Mouse (Mus musculus): Measurements from ENCODE around the gene Fat3.

Gene Fat3

GRCm38 (mm10) chr9:16437805-16438204, 63.3 kb downstream of the Fat3 start:
- no peak for DNase-seq (ENCODE audit: low read depth)

GRCm38 (mm10) chr9:16428589-16428988, 72.5 kb downstream of the Fat3 start:
- DNase-seq (ENCODE audit: low read depth) = no peak

DNA sequence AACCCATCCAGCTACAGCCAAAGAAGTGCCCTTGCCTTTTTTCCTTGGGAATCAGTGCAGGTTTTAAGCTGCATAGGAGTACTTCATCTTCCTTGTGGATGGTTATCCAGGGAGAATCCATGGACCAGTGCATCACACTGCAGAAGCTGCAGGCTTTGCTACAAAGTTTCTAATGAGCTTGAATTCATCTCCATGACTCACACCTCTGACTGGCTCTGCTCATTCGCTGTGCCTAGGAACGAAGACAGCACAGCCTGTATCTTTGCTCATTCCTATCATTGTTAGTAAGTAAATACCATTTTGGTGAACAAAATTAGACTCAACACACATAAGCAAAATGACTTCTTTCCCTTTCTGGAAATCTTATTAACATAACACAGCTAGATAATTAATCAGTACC, 78.4 kb downstream of the Fat3 start:
- no peak for DNase-seq (ENCODE audit: low read depth)

- DNase-seq (ENCODE audit: low read depth) = no peak
Measured at GRCm38 (mm10) chr9:16402815-16403214, 98.3 kb downstream of the Fat3 start.

- no peak for DNase-seq (ENCODE audit: low read depth)
Measured at GRCm38 (mm10) chr9:16398734-16399686, 102.1 kb downstream of the Fat3 start.

DNA sequence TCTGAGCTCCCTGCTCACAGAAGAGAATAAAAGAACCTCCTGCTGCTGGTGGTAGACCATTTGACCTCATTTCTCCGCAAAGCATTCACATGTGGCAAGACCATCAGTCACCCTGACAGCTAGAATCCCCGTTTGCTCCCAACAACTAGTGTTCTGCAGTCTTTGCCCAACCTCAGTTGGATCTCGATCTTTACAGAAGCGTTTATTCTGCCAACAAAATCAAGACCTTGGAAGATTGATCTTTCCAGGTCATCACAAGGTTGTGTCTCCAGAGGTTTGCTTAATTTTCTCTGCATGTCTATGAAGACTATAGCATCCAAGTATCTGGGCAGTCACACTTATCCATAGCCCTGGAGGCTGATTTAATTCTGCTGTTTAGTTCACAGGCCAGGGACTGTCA, 111.9 kb downstream of the Fat3 start:
- DNase-seq (ENCODE audit: low read depth) = no peak

- no peak for DNase-seq (ENCODE audit: low read depth)
Measured at GRCm38 (mm10) chr9:16387527-16387926, 113.6 kb downstream of the Fat3 start.

DNA sequence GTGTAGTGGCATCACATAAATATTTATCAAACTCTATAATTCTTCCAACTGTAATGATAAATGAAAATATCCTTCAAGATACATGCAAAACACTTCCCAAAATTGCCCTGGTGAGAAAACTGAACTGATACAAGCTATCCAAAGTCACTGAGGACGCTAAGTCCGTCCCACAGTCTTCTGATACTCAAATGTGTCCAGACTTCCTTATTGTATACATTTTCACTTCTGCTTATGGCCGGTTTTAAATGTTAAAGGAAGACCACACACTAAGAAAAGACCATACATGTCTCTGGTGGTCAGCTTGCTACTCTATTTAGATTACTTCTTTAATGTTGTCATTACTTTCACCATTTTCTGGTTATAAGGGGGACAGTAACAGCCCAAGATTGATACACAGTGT, 137.4 kb downstream of the Fat3 start:
- DNase-seq (ENCODE audit: low read depth) = no peak

- no peak for DNase-seq (ENCODE audit: low read depth)
Measured at GRCm38 (mm10) chr9:16361811-16362210, 139.3 kb downstream of the Fat3 start.

DNA sequence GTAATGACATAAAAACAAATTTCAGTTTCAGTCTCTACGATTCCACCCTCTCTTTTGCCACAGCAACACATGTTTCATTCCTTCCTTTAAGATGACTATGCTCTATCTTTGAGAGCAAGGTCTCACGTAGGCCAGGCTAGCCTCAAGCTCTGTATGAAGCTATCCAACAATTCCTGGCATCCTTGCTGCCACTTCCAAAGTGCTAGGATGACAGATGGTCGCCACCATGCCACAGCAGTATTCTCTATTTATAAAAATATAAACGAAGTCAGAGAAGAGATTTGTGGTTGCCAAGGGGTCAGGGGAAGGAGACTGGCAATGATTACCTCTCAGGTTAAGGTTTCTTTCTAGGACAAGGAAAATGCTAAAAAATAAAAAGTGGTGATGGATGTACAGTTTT, 144.4 kb downstream of the Fat3 start:
- no peak for DNase-seq (ENCODE audit: low read depth)

DNA sequence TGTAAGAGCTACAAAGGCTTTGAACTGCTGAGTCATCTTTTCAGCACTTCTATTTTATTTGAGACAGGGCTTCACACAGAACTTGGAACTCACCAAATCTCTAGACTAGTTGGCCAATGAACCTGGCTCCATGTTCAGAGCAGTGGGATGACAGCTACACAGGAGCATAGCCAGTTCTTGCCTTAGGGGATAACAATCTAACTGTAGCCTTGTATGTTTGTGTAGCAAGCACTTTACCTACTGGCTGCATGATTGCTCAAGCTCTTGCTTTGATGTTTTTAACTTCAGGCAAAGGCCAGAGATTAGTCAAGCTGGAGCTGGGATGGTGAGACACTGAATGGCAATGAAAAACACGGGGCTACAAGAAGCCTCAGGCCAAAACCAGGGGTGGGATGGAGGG, 146.2 kb downstream of the Fat3 start:
- no peak for DNase-seq (ENCODE audit: low read depth)

DNA sequence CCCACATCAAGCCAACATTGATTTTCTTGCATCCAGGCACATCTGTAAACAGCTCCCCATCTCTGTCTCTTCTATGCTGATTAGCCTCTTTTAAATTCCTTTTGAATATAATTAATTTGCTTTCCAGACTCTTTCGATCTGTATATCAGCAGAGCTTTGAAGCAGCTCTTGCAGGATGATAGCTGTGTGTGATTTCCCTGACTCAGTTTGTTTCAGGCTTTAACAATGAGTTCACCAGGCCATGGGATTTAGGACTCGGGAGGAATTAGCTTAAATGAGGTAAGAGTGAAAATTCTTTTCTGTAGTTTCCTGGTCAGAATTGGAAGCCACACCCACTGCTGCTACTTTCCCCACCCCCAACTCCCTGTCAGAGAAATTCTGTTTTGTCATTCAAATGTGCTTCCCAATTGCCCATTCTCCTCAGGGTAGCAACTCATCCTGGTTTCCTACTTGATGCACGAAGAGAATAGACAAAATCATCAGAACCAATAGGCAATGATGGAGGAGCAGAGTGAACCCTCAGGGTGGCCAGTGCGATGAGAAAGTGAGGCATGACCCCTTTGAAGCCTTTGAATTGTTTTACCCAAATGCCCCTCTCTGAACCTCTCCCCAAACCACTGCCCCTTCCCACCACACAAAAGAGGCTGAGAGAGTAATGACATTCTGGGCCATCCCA, 147.9 kb downstream of the Fat3 start:
- DNase-seq (ENCODE audit: low read depth) = no peak

DNA sequence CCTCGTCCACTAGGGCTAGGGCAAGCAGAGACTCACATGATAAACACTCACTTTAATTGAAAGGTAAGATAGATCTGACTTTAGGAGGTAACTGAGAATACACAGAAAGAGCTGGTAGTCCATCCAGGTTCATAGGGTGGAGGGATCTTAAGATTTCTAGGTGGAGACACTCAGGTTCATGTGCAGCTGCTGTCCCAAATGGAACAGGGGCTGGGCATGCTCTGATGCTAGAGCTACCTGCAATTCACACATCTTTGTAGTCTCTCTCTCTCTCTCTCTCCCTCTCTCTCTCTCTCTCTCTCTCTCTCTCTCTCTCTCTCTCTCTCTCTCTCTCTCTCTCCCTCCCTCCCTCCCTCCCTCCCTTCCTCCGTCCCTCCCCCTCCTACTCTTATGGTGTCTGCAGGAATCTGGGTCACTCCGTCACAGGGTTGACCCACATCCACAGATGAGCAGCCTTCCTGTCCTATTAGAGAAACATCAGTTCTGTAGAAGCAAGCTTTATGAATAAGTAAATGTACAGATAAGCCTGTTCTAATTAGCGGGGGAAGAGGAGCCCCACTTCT, 148.5 kb downstream of the Fat3 start:
- DNase-seq (ENCODE audit: low read depth) = no peak

DNA sequence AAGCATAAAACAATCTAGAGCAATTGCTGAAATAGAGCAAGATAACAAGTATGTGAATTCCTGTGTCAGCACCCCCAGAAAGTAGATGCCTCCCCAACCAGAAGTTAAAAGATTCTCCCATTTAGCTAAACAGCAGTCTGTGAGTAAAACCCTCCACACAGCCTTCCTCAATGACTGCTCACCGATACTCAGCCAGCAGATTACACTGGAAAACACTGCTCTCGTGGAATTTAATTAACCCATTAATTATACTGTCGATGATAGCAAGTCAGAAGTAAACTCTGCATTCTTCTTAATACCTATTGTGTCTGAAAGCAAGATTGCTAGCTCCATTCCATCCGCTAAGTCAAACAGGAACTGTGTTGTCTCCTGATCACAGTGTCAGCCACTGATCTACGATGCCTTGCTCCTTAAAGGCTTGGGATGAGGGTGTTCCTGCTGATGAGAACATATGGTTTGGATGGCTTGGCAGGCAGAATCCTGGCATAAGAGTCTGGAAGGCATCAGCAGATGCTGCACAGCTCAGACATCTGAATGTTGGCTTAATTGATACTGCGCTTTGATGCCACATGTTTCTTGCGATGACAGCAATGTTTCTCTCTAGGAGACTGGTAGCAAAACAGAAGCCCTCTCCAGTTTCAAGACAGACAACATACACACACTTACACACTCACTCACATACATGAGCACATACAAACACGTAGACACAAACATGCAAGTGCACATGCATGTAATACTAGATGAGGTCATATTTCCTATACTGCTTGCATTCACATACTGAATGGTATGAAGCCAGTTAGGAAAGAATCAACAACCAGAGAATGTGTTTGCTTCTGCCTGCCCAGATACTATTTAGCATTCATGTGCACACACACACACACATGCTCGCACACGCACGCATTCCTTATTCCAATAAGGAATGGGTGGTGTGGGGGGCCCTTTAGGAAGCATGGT, 155.9 kb downstream of the Fat3 start:
- DNase-seq (ENCODE audit: low read depth) = no peak

GRCm38 (mm10) chr9:16343191-16343590, 157.9 kb downstream of the Fat3 start:
- no peak for DNase-seq (ENCODE audit: low read depth)

- DNase-seq (ENCODE audit: low read depth) = no peak
Measured at GRCm38 (mm10) chr9:16342577-16342976, 158.5 kb downstream of the Fat3 start.

GRCm38 (mm10) chr9:16330290-16330984, 170.6 kb downstream of the Fat3 start:
- DNase-seq (ENCODE audit: low read depth) = no peak

- no peak for DNase-seq (ENCODE audit: low read depth)
Measured at GRCm38 (mm10) chr9:16318957-16319356, 182.1 kb downstream of the Fat3 start.

DNA sequence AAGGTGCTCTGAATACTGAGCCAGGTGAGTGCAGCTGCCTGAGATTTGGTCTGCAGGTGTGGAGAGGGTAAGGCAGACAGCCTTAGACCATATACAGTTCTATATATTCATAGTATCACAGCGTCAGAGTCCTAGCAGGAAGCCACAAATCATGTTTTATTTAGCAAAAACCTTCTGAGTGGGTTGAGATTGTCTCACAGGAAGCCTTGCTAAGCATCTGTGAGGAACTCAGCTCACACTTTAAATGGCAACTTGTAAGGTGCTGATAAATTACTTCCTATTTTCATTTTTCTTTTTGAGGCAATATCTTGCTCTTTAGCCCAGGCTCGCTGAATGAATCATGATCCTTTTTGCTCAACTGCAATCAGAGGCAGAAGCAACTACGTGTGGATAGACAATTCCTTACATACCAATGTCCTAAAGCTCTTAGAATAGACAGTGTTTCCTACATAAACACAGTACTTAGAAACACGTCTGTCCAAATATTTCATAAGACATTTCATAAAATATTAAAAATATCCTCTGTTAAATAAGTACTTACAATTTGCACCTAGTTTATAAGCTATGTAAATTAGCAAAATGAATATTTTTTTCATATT, 188.4 kb downstream of the Fat3 start:
- DNase-seq (ENCODE audit: low read depth) = no peak

Data from naive thymus-derived CD4-positive, alpha-beta T cell, adult 2 months (primary cell).